Mouse (Mus musculus) stomach, postnatal 0 days (tissue): ENCODE data around the gene Ndufs8.
"Not testable (repeated sequence)": the region's sequence is repeated elsewhere in the genome, so short reads cannot be mapped to it uniquely, and the experiment has no call there.

Source experiments
- CTCF ChIP-seq: IDR thresholded peaks from 2 replicates; pipeline ENCODE4 v1.5.1; 2016; ENCODE audit warnings: antibody characterized with exemption, low read depth, mild to moderate bottlenecking, moderate library complexity
- EP300 ChIP-seq: optimal IDR thresholded peaks from 2 replicates; pipeline ENCODE3; 2016; ENCODE audit warnings: antibody characterized with exemption

DNA sequence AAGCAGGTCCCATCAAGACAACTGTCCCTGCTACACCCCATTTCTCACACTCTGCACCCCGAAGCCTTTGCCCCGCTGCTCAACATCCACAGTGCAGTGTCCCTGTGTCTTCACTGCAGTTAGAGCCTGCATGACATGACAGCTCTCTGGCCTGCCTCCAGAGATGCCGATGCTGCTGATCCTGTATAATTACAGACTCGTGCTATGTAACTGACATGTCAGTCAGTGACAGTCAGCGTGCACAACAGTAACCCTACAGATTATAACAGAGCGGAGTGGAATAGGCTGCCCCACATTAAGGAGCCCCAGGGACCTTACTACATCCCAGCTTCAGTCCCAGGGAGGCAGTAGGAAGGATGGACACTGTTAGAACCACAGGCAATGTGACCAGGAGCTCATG is 49.2 kb upstream of the Ndufs8 start:
- not testable (repeated sequence) for TF ChIP-seq CTCF, EP300
